Mouse (Mus musculus): ENCODE data around the gene Ppargc1a.

The Ppargc1a gene

DNA sequence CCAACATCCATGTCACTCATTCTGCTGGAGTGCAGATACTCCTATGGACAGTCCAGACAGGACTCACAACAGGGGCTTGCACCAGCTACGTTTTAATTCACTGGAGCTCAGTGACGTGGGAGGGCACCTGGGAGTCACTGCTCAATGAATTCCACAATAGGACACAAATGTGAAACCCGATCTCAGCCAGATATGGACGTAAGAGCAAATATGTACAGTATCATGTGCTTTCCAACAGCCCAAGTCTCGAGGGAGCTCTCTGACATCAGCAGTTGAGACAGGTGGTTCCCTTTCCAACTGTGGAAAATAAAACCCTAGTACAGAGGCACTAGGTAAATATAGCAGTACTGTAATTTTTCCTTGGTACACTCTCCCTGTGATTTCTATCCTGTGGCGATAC, at the start of gene Ppargc1a:
Gene Ppargc1a (minus strand): TSS at position 68 of the 400 bp plus-strand sequence.
- DNase-seq (ENCODE audit: low read depth, low spot score): no peak

DNA sequence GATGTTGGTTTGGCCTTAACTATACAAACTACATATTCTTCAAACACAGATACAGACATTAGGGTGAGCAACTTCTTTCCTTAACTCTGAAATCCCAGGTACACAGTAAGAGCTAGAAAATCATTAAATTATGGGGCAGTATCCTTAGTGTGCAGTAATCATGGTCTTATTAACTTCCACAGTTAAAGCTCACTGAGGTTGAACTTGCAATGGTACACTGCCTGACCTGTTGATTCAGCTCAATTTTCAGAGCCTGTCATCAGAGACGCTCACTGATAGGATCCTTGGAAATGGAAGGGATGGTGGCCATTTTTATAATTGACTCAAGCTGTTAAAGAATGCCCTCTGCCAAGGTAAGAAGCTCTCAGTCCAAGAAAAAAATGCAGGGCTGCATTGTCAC, 49.4 kb upstream of the Ppargc1a start:
- DNase-seq (ENCODE audit: low read depth, low spot score): no peak

DNA sequence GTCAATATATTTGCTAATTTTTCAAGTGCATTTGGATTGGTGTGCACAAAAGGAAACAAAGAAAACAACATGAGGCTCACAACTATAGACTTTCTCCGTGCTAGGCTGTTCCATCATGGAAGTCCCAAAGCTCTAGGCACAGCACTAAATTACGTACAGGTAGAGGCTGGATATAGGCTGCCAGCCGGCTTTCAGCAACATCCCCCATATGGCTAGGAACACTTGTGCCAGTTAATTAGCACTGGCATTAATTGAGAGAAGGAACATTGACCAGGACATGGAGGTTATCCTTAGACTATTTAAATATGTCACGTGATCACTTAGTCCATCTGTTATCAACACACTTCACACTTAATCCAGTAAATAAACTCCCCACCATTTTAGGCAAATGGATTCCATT, 44.5 kb upstream of the Ppargc1a start:
- no peak for DNase-seq (ENCODE audit: low read depth, low spot score)

GRCm38 (mm10) chr5:51607686-51608480, 40.4 kb upstream of the Ppargc1a start:
- no peak for DNase-seq (ENCODE audit: low read depth, low spot score)

DNA sequence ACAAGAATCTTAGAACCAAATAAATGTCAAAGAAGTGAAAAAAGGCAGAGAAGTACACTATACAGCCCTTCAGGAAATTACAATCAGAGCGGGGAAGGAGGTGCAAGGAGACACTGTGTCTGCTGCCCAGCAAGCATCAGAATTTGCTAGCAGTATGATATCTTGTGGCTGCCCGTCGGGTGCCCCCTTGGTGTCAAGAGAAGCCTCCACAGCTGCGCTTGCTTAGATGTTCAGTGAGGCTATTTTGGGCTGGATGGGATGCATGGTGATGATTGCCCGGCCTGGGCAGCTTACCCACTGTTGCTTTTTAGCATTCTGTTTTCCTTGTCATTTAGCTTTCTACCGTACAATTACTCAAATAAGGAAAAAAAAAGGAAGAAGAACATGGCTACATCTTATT, 32.0 kb upstream of the Ppargc1a start:
- no peak for DNase-seq (ENCODE audit: low read depth, low spot score)

- no peak for DNase-seq (ENCODE audit: low read depth, low spot score)
Measured at GRCm38 (mm10) chr5:51595644-51596043, 28.1 kb upstream of the Ppargc1a start.

DNA sequence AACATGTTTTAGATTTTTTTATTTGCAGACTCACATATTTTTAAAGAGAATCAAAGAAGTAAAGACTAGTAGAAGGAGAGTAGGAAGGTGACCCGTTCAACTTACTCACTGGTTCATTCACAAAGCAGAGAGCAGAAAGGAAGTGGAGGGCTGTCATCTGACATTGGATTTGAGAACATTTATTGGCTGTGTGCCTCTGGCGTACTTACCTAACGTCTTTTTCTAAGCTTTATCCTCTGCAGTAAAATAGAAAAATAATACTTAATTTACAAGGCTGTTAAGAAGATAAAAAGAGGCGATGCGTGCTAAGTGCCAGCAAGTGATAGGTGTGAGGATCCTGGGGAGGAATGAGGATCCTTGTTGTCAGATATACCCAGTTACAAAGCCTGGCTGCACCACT, 24.7 kb upstream of the Ppargc1a start:
- DNase-seq (ENCODE audit: low read depth, low spot score): no peak

- DNase-seq (ENCODE audit: low read depth, low spot score): no peak
Measured at GRCm38 (mm10) chr5:51591537-51592154, 24.1 kb upstream of the Ppargc1a start.

GRCm38 (mm10) chr5:51586187-51586586, 18.7 kb upstream of the Ppargc1a start:
- DNase-seq (ENCODE audit: low read depth, low spot score): no peak

- DNase-seq (ENCODE audit: low read depth, low spot score): no peak
Measured at GRCm38 (mm10) chr5:51584987-51585386, 17.5 kb upstream of the Ppargc1a start.

DNA sequence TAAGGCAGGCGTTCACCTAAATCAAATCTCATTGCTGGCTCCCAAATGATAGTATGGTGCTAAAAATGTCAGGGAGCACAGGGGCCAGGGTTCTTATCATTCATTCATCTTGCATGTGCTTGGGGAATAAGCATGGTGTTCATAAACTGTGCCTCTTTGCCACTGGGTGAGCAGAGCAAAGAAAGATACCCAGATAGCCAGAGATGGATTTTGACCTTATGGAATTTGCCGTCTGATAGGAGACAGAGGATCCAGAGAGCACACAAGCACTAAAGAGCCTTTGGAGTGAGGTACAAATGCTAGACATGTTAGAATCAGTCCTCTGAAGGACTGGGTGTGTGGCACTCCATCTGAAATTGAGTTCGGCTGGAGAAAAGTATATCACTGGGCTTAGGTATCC, 16.7 kb upstream of the Ppargc1a start:
- DNase-seq (ENCODE audit: low read depth, low spot score): no peak

- no peak for DNase-seq (ENCODE audit: low read depth, low spot score)
Measured at GRCm38 (mm10) chr5:51583632-51584031, 16.1 kb upstream of the Ppargc1a start.

GRCm38 (mm10) chr5:51583030-51583429, 15.5 kb upstream of the Ppargc1a start:
- DNase-seq (ENCODE audit: low read depth, low spot score): no peak

GRCm38 (mm10) chr5:51582618-51583017, 15.1 kb upstream of the Ppargc1a start:
- DNase-seq (ENCODE audit: low read depth, low spot score): no peak

DNA sequence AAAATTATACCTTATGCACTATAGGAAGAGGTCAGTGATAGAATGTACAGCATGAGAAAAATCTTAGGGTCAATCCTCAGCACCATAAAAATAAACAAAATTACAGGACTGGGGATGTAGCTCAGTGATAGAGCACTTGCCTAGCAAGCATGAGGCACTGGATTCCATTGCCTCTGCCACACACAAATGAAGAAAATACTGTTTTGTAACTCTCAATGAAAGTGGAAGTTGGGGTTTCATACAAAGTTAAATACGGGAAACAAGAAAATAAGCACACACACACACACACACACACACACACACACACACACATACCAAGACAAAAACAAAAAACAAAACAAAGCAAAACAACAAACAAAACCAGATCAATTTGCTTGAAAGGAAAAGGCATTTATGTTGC, 10.1 kb upstream of the Ppargc1a start:
- DNase-seq (ENCODE audit: low read depth, low spot score): no peak

- no peak for DNase-seq (ENCODE audit: low read depth, low spot score)
Measured at GRCm38 (mm10) chr5:51573770-51574169, 6.2 kb upstream of the Ppargc1a start.

DNA sequence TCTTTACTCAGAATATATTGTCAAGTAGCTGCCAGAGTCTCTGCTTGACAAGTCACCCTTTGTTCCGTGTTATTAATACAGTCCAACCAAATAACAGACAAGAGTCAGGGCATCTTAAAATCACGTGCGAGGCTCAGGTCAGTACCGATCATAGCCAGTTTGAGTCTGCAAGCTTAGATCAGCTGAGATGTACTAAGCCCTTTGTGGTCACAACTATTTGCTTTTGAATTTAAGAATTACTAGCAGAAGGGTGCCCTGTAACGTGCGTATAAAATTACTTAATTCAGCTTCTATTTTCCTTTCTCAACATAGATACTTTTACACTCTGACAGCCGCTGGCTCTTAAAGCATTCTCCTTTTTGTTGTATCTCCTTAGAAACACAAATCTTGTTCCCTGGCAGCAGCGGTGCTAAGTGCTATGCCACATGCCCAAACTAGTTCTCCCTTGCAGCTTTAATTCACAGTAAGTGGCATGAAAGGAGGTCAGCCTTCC, 718 bp upstream of the Ppargc1a start:
- DNase-seq (ENCODE audit: low read depth, low spot score): no peak

DNA sequence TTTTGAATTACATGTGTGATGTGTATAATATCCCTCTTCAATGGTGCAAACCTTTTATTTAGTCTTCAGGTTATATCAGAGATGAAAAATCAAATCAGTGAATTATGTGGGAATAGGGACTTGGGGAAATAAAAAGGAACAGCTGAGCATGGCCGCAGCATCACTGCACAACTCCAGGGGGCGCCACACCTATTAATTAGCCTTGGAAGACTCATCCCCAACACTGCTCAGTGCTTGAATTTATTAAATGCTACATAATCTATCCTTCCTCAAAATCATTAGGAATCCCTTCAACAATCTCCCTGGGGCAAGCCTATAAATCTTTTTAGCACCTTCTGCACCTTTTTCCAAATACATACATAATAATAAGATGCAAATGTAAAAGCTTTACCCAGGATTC, 1.9 kb downstream of the Ppargc1a start:
- no peak for DNase-seq (ENCODE audit: low read depth, low spot score)

- DNase-seq (ENCODE audit: low read depth, low spot score): no peak
Measured at GRCm38 (mm10) chr5:51565038-51565437, 2.5 kb downstream of the Ppargc1a start.

- no peak for DNase-seq (ENCODE audit: low read depth, low spot score)
Measured at GRCm38 (mm10) chr5:51563574-51563973, 4.0 kb downstream of the Ppargc1a start.

- no peak for DNase-seq (ENCODE audit: low read depth, low spot score)
Measured at GRCm38 (mm10) chr5:51557607-51558278, 9.8 kb downstream of the Ppargc1a start.

DNA sequence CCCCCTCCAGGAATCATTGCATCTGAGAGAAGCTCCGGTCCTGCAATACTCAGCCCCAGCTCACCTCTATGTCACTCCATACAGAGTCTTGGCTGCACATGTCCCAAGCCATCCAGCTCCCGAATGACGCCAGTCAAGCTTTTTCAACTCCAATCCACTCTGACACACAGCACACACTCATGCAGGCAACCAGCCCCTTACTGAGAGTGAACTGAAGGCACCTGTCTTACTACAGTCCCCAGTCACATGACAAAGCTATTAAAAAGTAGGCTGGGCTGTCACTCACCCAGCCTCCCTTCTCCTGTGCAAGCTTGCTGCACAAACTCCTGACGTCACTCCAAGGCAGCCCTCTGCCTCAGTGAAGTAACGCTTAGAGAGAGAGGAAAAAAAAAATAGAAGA, 13.9 kb downstream of the Ppargc1a start:
- DNase-seq (ENCODE audit: low read depth, low spot score): peak; percentile 19

DNA sequence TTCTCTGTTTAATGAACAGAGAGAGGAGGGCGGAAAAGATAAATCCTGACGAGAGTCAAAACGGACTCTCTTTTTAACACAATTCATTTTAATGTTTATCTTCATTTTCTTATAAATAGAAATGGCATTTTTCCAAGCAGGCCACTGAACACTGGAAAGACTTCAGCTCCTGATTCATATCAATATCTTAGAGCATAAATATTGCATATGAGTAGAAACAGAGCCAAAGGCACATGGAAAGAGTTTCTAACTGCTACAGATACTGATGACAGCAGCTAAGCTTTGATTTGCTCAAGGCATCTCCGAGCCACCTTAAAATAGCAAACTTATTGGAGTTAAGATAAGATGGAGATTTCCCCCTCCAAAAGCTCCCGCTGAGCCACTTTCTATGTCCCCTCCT, 14.3 kb downstream of the Ppargc1a start:
- DNase-seq (ENCODE audit: low read depth, low spot score): no peak

Data from CD4-positive helper T cell, adult 2 months (primary cell).